Mouse (Mus musculus) frontal cortex, postnatal 25 days (tissue): Measurements from ENCODE around the gene Ptpn9.
"Not testable (repeated sequence)": the region's sequence is repeated elsewhere in the genome, so short reads cannot be mapped to it uniquely, and the experiment has no call there.

Experiments used
- DNase-seq, 2 experiments: peaks; one replicate each; pipeline ENCODE4 v3.0.0; 2022; ENCODE audit warnings: low spot score in 2 of 2

Ptpn9 gene

DNA sequence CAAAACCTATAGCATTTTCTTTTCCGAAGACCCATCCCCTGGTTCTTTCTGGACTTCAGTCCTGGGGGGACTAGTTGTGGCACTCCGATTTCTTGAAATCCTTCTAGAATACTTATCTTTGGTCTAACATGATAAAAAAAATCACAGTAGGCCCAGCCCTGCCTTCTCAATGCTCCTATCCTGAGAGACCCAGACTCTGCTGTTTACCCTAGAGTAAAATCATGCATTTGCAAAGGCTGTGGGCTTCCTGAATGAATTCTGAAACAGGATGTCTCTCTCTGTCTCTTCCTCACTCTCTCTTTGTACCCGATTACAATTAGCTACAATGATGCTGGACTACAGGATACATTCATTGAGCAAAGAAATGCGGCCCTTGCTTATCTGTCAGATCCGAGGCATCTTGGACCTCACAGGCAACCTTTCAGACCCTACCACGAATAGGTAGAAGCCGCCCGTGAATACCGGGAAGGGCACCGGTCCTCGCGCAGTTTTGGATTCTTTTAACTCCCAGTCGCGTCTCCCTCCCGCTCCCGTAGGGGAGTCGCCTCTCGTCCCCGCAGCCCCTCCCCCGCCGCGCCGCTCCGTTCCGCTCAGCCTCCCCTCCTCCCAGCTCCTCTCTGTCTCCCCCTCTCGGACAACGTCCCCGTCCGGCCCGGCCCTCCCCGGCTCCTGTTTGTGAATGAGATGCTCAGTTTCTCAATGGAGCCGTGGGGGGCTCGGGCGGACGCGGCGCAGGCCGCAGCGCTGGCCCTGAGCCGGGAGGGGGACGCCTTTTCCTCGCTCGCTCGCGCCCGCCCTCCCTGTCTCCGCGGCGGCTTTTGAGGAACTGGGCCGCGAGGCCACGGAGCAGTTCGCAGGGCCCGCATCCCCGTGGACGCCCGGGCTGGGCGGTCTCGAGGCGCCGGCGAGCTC lies at the start of gene Ptpn9:
TSS of gene Ptpn9 (plus strand) at position 638 of the 912 bp plus-strand sequence.
- peak; percentile 75 to 79 for DNase-seq

DNA sequence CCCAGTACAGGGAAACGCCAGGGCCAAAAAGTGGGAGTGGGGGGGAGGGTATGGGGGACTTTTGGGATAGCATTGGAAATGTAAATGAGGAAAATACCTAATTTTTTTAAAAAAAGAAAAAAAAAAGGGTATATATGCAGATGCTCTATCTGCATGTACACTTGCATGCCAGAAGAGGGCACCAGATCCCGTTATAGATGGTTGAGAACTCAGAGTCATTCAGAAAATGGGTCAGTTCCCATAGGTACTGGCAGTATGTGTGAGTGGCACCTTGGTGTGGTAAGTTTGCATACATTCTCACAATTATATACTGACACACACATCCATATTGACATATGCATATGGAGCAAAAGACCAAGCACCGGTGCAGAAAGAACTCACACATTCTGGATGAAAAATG lies 47.2 kb upstream of the Ptpn9 start:
- not testable (repeated sequence) for DNase-seq

DNA sequence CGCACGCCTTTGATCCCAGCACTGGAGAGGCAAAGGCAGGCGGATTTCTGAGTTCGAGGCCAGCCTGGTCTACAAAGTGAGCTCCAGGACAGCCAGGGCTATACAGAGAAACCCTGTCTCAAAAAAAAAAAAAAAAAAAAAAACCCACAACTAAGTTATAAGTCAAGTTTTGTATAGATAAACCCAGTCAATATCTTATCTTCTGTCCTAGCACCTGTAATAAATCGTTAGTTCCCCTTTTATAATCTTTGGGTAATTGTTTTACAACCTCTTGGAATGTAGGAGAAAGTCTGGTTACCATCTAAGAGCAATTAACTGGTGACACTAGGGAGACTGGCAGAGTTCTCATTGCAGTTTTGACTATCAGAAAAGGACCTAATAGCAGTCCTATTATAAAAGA lies 46.0 kb upstream of the Ptpn9 start:
- not testable (repeated sequence) for DNase-seq

DNA sequence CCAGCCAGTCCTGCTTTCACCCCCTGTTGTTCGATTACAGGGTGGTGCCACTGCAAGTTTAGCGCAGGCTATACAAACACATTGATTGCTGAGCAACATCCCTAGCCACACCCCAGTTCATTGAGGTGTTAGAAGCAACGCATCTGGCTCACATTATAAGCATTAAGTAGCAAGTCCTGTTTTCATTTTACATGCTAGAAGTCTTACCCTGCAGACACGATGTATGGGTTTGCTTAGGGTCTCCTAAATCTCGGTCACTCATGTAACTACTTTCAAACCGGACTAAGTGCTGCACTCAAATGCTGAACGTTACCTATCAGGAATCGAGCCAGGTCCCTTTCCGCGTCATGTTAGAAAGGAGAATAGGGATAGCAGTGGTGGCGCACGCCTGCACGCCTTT lies 45.0 kb upstream of the Ptpn9 start:
- no peak for DNase-seq

DNA sequence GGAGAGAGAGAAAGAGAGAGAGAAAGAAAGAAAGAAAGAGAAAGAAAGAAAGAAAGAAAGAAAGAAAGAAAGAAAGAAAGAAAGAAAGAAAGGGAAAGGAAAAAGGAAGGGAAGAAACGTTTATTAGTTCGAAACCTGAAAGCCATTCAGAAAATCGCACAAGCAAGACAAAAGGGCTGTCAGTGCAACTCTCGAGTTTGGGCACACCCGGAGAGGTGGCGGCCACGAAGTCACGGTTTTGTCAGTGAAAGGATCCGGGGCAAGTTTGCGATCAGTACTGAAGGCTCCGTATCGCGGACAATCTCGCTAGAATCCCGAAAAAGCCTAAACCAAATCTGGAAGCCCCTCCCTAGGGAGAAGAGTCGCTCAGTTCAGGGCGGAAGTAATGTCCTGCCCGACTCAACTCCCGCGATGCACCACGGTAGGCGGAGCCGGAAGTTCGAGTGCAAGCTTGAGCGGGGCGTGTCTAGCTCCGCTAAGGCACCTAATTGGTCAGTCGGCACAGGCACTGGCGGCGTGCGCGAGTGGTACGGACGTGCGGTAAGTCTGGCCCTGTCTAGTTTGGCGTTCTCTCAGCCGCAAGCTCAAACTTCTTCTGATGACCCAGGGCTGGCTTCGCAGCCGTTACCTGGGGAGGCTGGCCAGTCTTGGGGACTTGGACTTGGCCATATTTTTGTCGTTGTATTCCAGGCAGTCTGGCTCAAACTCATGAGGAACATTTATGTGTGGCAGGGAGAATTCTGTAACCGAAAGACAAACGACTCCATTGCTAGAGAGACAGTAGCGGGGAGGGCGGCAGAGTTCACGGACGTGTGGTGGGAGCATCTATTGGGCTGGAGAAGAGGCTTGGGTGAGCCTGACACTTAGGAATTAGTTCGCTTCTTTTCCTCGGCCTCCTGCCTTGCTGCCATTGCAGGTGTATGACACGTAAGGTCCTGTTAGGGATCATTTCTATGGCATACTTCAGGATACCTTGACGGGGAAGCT lies 44.0 kb upstream of the Ptpn9 start, which contains the start of gene Snupn:
TSS of gene Snupn (plus strand) at position 465 of the 987 bp plus-strand sequence.
- DNase-seq = peak; percentile 84 to 92

DNA sequence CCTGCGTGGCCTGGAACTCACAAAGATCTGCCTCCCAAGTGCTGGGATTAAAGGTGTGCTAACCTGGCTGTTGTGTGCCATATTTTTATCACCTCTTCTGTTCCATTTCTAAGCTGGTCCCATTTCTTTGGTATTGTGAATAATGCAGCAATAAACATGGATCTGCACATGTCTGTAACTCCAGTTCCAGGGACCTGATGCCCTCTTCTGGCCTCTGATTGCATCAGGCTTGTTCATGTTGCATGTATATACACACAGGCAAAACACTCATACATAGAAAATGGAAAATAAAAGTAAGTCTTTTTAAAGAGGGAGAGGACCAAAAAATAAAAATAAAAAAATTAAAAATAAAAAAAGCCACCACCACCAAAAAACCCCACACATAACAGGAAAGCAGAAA lies 41.2 kb upstream of the Ptpn9 start:
- no peak for DNase-seq

DNA sequence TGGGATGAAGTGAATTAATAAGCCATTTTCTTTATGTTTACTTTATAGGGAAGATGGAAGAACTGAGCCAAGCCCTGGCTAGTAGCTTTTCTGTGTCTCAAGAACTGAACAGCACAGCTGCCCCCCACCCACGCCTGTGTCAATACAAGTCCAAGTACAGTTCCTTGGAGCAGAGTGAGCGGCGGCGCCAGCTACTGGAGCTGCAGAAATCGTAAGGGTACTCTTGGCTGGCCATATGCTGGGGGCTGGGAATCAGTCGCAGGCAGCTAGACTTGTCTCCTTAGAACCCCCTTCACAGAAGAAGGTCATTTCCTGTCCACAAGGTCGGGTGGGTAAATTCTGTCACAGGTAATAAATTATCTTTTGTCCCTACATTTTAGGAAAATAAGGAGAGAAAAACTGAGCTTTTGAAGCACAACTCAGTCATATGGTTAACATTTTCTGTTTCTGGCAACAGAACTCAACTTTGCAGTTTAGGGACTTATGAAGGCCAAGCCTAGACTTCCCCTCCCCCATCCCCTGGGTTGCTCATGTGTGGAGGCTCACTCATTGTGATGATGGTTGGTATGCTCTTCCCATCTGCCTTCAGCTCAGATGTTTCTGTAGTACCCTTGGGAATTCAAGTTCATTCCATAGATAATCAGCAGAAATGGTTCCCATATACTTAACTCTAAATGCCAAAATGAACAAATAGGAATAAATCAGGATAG lies 37.6 kb upstream of the Ptpn9 start:
- DNase-seq = no peak

DNA sequence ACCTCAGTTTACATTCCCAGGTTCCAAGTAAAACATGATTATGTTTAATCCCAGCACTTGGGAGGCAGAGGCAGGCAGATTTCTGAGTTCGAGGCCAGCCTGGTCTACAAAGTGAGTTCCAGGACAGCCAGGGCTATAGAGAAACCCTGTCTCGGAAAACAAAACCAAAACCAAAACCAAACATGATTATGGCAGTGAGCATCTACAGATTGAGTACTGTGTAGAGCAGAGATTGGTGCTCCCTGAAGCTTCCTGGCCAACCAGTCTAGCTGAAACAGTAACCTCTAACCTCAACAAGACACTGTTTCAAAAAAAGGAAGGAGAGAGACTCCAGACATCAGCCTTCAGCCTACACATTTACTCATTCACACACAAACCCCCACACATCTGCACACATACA lies 36.0 kb upstream of the Ptpn9 start:
- DNase-seq = no peak

DNA sequence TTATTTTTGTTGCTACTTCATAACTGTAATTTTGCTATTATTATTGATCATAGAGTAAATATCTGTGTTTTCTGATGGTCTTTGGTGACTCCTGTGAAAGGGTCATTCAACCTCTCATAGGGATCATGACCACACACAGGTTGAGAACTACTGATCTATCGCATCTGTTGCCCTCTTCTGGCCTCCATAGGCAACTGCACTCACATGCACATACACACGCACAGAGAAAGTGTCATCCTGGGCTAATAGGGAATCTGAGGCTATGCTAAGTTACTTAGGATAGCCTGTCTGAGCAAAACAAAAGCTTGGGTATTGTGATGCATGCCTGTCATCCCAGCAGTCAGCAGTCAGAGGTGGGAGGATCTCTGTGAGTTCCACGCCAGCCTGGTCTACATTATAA lies 33.1 kb upstream of the Ptpn9 start:
- DNase-seq = no peak

DNA sequence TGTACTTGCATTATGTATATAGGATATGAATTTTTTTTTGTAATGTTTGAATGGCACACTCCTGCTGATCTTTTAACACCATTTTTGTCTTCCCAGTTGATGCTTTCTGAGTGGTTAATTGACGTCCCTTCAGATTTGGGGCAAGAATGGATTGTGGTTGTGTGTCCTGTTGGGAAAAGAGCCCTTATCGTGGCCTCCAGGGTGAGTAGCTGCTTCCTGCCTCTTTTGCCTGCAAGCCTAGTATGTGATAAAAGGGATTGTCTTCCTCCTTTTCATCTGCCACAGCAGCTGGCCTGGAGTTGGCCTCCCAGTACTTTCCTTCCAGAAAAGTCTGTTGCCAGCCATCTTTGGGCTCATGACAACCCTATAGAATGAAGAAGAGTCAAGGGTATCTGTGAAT lies 24.6 kb upstream of the Ptpn9 start:
- DNase-seq = no peak

DNA sequence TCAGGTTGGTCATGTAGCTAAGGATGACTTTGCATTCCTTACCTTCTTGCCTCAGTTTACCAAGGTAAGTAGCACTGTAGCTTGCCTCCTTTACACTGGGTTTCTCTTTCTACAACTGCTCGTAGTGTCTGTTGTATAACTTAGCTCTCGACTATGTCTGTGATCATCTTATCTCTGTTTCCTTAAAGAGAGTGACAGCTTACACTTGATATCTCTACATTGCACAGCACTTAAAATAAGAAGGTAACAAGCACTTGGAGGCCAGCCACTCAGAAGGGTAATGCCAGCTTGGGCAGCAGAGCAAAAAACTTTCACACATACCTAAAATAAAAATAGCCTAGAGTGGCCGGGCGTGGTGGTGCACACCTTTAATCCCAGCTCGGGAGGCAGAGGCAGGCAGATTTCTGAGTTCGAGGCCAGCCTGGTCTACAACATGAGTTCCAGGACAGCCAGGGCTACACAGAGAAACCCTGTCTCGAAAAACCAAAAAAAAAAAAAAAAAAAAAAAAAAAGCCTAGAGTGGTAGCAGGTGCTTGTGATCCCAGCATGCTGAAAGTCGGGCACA lies 20.7 kb upstream of the Ptpn9 start:
- DNase-seq = no peak

DNA sequence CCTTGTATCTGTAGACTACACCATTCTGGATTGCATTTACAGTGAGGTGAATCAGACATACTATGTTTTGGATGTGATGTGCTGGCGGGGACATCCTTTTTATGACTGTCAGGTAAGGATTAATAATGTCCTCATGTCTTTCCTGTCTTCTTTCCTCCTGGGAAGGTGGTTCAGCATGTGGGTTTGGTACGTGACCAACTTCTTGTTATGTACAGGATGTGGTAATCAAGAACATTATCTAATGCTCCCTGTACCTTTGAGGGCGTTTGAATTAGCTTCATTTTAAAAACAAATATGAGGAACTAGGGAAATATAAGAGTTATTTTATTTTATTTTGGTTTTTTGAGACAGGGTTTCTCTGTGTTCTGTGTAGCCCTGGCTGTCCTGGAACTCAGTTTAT lies 19.5 kb upstream of the Ptpn9 start:
- no peak for DNase-seq

DNA sequence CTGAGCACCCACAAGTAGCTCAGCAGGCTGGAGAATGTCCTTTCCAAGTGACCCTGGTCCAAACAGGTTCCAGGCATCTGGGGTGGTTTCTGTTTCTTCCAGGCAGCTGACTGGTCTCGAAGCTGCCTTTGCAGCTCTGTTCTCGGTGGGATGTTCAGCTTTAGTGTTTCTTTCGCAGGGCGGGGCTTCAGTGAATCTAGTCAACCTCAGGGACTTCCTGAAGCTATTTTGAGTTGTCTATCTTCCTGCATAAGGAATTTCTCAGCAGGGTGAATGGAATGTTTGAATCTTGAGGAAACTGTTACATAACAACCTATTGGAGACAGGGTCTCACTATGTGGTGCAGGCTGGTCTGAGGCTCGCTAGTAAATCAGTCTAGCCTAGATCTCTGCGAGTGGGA lies 14.5 kb upstream of the Ptpn9 start:
- DNase-seq = no peak

DNA sequence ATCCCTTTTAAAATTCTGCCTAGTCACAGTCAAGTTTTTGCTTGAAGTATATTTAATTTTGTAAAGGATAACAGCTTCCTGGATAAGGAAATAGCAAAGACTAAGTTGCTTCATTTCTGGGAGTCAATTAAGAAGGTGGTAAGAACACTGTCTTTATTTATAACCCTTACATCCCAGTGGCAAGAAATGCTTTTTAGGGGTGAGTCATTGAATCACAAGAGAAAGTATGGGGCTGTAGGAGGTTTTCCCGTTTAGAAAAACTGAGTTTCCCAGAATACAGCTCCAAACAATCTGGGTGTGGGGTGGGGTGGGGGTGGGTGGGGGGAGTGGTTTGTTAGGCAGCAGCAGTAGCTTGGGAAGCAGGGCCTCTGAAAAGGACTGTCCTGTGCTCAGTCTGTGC lies 13.2 kb upstream of the Ptpn9 start:
- DNase-seq = no peak

DNA sequence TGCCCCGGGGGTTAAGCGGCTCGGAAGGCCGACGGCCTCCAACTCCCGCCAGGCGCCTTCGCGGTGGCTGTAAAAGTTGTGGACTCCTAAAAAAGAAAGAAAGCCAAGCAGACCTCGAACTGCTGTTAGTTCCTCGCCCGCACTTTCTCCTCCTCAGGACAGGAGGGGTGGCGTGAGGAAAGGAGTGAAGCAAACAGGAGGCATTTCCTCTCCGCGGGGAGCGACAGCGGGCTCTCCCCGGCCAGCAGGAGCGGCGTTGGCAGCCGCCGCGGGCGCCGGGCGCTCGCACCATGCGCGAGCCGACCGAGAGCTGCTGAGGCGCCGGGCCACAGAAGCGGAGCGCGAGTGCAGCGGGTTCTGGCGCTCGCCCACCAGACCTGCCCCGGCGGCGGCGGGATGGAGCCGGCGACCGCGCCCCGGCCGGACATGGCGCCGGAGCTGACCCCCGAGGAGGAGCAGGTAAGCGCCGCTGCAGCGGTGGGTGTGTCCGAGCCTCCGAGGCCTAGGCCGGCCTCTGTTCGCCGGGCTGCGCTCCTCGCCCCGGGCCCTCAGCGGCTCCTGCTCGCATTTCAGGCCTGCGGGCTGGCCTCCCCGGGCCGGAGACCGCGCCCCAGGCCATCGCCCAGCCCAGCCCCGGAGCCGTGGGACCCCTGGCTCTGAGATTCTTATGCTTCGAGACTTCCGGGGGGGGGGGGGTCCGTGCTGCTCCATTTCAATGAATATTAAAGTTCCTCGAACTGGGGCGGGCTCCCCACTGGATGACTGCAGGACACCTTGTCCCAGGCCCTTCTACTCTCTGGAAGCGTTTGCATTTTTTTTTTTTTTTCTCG lies 690 bp downstream of the Ptpn9 start:
- peak; percentile 20 to 28 for DNase-seq

DNA sequence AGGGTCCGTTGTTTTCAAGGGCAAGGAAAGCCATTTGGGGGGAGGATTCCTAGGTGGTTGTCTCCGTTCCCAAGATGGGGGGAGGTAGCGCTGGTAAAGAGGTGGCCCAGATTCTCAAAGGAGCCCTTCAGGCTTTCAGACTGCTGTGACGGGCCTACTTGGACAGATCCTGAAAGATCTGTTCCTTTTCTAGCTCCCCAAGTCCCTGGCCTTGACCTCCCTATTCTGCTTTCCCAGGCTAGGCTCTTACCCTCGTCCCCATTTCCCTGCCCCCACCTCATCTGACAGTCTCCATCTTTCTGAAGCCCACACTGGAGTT lies 1.3 kb downstream of the Ptpn9 start:
- DNase-seq = peak in 1 of 2 experiments; percentile 12

DNA sequence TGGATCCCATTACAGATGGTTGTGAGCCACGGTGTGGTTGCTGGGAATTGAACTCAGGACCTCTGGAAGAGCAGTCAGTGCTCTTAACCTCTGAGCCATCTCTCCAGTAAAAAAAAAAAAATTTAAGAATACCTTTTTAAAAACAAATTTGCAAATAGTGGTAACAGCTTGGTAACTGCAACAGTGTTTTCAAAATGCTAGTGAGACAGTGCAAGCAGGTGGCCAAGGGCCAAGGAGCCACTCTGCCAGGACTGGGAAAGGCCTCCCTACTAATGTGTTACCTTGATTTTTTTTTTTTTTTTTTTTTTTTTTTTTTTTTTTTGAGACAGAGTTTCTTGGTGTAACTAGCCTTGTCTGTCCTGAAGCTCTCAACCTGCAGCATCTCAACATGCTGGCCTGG lies 2.5 kb downstream of the Ptpn9 start:
- not testable (repeated sequence) for DNase-seq

DNA sequence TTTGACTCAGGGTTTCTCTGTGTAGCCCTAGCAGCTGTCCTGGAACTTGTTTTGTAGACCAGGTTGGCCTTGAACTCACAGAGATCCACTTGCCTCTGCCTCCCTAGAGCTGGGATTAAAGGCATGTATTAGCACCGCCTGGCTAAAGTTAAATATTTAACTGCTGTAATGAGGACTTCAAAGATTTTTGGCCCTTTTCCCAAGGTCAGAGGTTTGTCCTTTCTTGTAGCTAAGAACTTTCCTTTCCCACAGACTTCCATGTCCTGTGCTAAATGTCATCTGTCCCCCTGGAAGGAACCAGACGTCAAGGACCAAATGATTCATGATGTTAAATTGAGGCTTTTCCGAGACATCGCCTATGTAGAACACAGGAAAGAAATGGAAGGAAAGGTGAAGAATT lies 8.3 kb downstream of the Ptpn9 start:
- DNase-seq = no peak

DNA sequence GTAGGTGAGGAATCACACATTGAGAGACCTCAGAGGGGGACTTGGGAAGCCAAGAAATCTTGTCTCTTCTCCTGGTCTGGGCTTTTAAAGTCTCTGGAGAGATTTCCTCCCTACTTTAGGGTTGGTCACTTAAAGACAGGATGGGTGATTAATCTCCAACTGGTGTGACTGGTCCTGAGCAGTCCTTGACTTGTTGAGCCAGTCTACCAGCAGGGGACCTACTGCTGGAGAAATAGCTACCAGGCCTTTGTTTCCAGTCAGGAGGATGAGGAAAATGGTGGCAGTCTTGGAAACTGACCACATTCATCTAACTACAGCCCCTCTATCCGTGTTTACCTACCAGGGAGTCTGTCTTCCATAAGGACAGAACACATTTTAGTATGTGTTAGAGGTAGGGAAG lies 17.7 kb downstream of the Ptpn9 start:
- no peak for DNase-seq

DNA sequence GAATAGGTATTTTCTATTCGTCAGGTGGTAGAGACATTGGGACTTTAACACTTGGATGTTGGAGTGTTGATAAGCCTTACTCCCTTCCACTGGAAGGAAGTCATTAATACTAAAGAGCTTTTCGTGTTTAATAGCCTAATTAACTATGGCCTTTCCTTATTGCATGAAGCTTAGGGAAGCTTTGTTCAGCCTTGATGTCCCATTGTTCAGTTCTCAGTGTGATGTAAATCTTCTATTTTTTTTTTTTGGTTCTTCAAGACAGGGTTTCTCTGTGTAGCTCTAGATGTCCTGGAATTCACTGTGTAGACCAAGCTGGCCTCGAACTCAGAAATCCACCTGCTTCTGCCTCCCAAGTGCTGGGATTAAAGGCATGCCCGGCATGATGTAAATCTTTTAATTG lies 18.2 kb downstream of the Ptpn9 start:
- no peak for DNase-seq

DNA sequence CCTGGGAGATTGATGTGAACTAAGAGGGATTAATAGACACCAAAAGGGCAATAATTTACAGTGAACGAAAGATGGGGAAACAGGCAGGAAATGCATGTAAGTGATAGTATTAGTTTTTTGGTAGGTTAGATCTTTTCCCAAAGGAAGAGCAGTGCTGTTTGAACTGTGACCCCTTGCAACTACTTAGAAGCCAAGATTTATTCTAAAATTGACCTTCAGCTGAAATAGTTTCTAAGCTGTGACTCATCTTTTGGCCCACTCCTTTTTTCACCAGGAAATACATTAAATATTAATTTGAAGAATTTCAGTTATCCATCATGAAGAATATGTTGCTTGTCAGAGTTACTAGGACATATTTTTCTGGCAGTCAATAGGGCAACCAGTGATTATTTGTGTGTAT lies 19.0 kb downstream of the Ptpn9 start:
- DNase-seq = no peak
